Mouse (Mus musculus) hematopoietic stem cell, adult 5-6 weeks (primary cell): Measurements from ENCODE around the gene Olig3. TPM values are rescaled to one million over a fixed set of nuclear protein-coding genes. Genes with fewer than 3 reads are reported as not detected.

ENCODE experiments used
- ATAC-seq, 2 experiments: fragments of 125-278 bp in 1 of 2; replicated peaks in 1 of 2; 2 replicates each; pipeline ENCODE4 v1.8.0; 2016 to 2017; ENCODE audit warnings: inconsistent platforms in 2 of 2, mild to moderate bottlenecking in 2 of 2, moderate number of reproducible peaks in 2 of 2, low read depth in 1 of 2, moderate TSS enrichment in 1 of 2; ENCODE audit not compliant: low FRiP score in 2 of 2, poor library complexity in 2 of 2, severe bottlenecking in 2 of 2, insufficient read depth in 1 of 2, low TSS enrichment in 1 of 2
- total RNA-seq: library from RNA; stranded (forward); fragments of 172-1452, 232-1000 nt; gene quantifications from 2 replicates; pipeline ENCODE4 v1.2.3, GENCODE M21; 2017

Olig3 gene
- total RNA-seq, 1 experiment from 2014 or later: not detected

- no peak for ATAC-seq
Measured at GRCm38 (mm10) chr10:19397396-19397795, 41.1 kb downstream of the Olig3 start.

- no peak for ATAC-seq
Measured at GRCm38 (mm10) chr10:19401136-19401535, 44.8 kb downstream of the Olig3 start.

GRCm38 (mm10) chr10:19404401-19404800, 48.1 kb downstream of the Olig3 start:
- no peak for ATAC-seq

GRCm38 (mm10) chr10:19405959-19406358, 49.6 kb downstream of the Olig3 start:
- ATAC-seq: no peak

- no peak for ATAC-seq
Measured at GRCm38 (mm10) chr10:19407168-19407567, 50.8 kb downstream of the Olig3 start.

Other genes with a start within 250 kb of the Olig3 start
- 120 and 121 TPM in 2 replicates for gene Ifngr1, start 235.4 kb downstream of the Olig3 start, total RNA-seq